Mouse (Mus musculus) E14TG2a.4 (cell line): ENCODE data around the gene Vasp.

Experiments used
- H3K27me3 ChIP-seq: 2 replicates; pipeline ENCODE4 v1.6.1; 2014; ENCODE audit warnings: low read length, control low read depth; ENCODE audit not compliant: insufficient read depth
- H3K36me3 ChIP-seq: 2 replicates; pipeline ENCODE4 v1.6.1; 2014; ENCODE audit warnings: low read length, control low read depth; ENCODE audit not compliant: insufficient read depth
- H3K4me1 ChIP-seq: replicated peaks from 2 replicates; pipeline ENCODE4 v1.6.1; 2014; ENCODE audit warnings: low read depth, low read length, control low read depth
- H3K4me3 ChIP-seq: replicated peaks from 2 replicates; pipeline ENCODE4 v1.5.1; 2014; ENCODE audit warnings: mild to moderate bottlenecking, low read length
- H3K9me3 ChIP-seq: 2 replicates; pipeline ENCODE4 v1.6.1; 2014; ENCODE audit warnings: low read length, control low read depth
- CTCF ChIP-seq: conservative IDR thresholded peaks from 2 replicates; pipeline ENCODE4 v1.5.1; 2014; ENCODE audit warnings: low read length
- NANOG ChIP-seq: IDR thresholded peaks from 2 replicates; pipeline ENCODE4 v1.6.1; 2014; ENCODE audit warnings: borderline replicate concordance, low read length, mixed read lengths
- POU5F1 ChIP-seq: IDR thresholded peaks from 2 replicates; pipeline ENCODE4 v1.6.1; 2014; ENCODE audit warnings: low read length, borderline replicate concordance

Vasp gene

DNA sequence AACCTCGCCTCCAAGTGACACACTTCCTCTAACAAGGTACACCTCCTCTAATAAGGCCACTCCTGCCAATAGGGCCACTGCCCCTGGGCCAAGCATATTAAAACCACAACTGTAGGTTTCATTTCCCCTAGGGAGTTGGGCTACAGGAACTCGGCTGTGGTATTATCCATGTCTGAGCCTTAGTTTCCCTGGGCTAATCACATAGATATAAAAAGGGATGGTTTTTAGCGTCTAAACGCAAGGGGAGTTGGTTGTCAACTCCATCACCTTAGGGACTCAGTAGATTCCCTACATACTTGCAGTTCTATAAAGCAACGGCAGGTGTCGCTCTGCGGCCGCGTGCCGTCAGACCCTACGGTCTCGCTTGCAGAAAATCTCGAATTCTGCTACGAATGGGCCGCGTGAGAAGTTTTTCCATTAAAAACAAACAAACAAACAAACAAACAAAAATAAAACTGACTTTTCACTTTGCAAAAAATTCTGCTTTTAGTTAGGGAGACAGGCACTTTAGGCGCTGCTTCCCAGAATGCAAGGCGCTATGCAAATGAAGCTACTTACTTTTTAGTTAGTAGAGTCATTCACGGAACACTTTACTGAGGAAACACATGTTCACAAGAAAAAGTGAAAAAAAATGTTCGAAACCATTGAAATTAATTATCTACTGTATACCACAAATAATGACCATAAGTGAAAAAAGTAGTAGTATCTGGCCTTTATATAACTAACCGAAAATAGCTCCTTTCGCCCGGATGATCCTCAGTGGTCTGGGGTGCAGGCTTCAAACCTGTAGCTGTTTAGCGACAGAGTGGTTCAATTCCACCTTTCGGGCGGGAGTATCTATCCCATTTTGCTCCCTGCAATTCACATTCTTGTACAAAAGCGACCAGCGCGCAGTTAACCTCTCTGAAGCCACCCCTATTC, 29.1 kb upstream of the Vasp start:
- TF ChIP-seq NANOG = no peak
- peak; percentile 78 for TF ChIP-seq CTCF
- no peak for TF ChIP-seq POU5F1
- H3K27me3 ChIP-seq = peaks cover 38% of the 10 kb centered on the region
- peak overlapping the region; percentile 79 for H3K4me3 ChIP-seq
- no peaks in the 10 kb centered on the region for H3K36me3 ChIP-seq
- peaks cover 42% of the 10 kb centered on the region for H3K4me1 ChIP-seq
- no peaks in the 10 kb centered on the region for H3K9me3 ChIP-seq

DNA sequence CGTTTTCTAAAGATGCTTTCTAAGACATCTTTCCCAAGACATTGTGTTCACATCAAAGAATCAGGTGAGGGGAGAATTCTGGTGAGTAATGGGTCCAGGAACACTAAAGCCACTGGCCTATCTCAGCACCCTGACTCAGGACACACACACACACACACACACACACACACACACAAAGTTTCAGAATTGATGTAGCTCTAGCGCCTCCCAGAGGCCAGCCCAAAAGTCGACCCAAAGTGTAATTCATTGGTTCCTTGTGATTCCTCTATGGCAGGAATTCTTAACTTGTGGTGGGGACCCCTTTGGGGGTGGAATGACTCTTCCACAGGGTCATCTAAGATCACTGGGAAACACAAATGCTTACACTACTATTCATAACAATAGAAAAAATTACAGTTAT, 27.6 kb upstream of the Vasp start:
- Histone ChIP-seq H3K4me3 (no peak overlapping the region), H3K27me3 (peaks cover 22% of the 10 kb centered on the region), H3K36me3 (no peaks in the 10 kb centered on the region), H3K4me1 (peaks cover 40% of the 10 kb centered on the region), H3K9me3 (no peaks in the 10 kb centered on the region)
- TF ChIP-seq CTCF = peak; percentile 36
- TF ChIP-seq POU5F1 = no peak

DNA sequence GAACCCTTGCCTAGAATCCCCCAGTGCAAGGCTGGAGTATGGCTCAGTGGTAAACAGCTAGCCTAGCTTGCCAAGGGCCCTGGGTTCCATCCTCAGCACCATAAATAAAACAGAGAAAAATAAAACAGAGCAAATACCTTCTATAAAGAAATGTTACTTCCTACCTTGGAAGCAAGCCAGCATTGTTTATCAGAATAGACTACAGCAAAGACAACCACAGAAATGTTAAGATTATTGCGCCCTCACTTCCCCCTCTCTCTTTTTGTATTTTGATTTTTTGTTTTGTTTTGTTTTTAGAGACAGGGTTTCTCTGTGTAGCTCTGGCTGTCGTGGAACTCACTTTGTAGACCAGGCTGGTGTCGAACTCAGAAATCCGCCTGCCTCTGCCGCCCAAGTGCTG, 26.2 kb upstream of the Vasp start:
- Histone ChIP-seq H3K27me3 (peaks cover 14% of the 10 kb centered on the region), H3K4me1 (peaks cover 41% of the 10 kb centered on the region), H3K36me3 (no peaks in the 10 kb centered on the region), H3K4me3 (no peak overlapping the region), H3K9me3 (no peaks in the 10 kb centered on the region)
- TF ChIP-seq CTCF (no peak), POU5F1 (no peak), NANOG (no peak)

DNA sequence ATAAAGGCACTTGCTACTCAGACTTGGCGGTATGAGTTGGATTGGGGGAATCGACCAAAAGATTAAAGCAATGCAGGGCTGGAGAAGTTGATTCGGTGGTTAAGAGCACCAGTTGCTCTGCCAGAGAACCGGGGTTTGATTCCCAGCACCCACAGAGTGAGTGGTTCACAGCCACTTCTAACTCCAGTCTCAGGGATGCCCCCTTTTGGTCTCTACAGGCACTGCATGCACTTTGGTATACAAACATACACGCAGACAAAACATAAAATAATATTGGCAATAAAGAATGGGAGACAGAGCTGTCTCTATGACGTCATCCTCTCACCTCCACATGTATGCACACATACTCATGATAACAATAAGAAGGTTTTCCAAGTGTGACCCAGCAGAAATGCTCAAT, 25.4 kb upstream of the Vasp start:
- TF ChIP-seq NANOG (no peak), POU5F1 (no peak), CTCF (peak; percentile 46)
- Histone ChIP-seq H3K9me3 (no peaks in the 10 kb centered on the region), H3K36me3 (no peaks in the 10 kb centered on the region), H3K27me3 (peaks cover 7% of the 10 kb centered on the region), H3K4me3 (no peak overlapping the region), H3K4me1 (peaks cover 38% of the 10 kb centered on the region)

DNA sequence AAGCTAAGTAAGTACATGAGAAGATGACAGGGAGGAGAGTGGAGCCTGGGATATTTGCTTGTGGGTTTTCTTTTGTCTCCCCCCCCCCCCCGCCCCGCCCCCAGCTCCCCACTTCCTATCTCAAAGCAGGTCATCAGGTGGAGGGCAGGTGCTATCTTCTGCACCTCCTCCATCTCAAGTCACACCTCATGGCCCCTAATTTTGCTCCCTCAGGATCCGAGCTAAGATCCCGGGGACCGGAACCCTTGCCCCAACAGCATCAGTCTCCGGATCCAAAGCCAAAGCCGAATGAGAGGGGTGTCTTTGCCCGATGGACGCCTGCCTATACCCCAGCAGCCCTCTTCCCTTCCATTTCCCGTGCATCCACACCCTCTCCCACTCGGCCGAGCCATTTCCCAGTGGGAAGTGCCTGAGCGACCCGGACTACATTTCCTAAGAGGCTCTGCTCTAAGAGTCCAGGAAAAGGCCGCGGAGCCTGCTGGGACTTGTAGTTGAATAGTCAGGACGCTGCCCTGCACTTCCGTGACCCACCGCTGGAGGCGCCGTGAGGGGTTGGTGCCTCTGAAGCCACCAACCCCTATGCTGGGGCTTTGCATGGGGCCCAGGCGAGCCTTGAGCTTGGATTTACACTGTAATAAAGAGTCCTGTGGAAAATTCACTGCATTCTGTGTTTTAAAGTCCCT, 24.0 kb upstream of the Vasp start:
- Histone ChIP-seq H3K4me1 (peaks cover 43% of the 10 kb centered on the region), H3K27me3 (no peaks in the 10 kb centered on the region), H3K9me3 (no peaks in the 10 kb centered on the region), H3K4me3 (peak overlapping the region; percentile 72), H3K36me3 (no peaks in the 10 kb centered on the region)
- TF ChIP-seq NANOG (no peak), CTCF (peak; percentile 94), POU5F1 (no peak)

DNA sequence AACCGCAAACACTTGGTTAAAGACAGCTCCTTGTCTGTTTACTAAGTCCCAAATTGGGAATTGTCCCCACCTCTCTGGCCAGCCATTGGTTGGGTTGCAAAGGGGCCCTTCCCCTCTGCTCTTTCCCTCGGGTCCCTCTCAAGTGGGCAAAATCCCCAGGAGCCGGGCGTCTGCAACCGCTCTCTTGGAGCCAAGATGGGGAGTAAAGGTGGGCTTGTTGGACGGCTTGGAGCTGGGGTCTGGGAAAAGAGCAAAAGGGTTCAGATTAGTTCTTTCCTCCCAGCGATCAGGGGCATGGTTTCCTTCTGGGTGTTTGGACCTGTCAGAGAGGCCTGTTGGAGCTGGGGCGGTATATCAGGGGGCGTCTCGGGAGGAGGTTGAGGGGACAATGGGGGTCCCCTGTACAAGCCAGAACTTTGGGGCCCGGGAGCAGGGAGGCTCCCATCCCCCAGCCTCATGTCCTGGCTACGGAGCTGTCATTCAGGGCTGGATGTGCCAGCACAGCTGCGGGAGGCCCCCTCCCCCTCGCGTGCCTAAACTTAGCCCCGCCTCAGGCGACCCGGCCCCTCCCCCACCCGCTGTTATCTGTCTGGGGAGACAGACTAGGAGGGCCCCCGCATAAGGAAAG, 19.5 kb upstream of the Vasp start:
- H3K27me3 ChIP-seq = peaks cover 6% of the 10 kb centered on the region; the same call in 1 of the 2 replicates
- no peaks in the 10 kb centered on the region; the same call in 1 of the 2 replicates for H3K36me3 ChIP-seq
- H3K9me3 ChIP-seq = no peaks in the 10 kb centered on the region
- no peak for TF ChIP-seq NANOG
- no peak for TF ChIP-seq POU5F1
- no peak for TF ChIP-seq CTCF
- peak overlapping the region; percentile 80 for H3K4me3 ChIP-seq
- H3K4me1 ChIP-seq = peaks cover 48% of the 10 kb centered on the region

DNA sequence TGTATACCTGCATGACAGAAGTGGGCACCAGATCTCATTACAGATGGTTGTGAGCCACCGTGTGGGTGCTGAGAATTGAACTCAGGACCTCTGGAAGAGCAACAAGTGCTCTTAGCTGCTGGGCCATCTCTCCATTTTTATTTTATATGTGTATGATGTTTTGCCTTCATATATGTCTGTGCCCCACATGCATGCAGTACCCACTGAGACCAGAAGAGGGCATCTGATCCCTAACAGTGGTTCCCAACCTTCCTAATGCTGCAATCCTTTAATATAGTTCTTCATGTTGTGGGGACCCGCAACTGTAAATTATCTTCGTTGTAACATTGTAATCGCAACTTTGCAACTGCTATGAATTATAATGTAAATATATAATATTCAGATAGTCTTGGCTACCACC, 13.1 kb upstream of the Vasp start:
- H3K4me3 ChIP-seq = no peak overlapping the region
- TF ChIP-seq CTCF (peak; percentile 95), NANOG (no peak), POU5F1 (no peak)
- peaks cover 33% of the 10 kb centered on the region for H3K4me1 ChIP-seq
- no peaks in the 10 kb centered on the region; the same call in 1 of the 2 replicates for H3K36me3 ChIP-seq
- no peaks in the 10 kb centered on the region for H3K9me3 ChIP-seq
- H3K27me3 ChIP-seq = peaks cover 18% of the 10 kb centered on the region

DNA sequence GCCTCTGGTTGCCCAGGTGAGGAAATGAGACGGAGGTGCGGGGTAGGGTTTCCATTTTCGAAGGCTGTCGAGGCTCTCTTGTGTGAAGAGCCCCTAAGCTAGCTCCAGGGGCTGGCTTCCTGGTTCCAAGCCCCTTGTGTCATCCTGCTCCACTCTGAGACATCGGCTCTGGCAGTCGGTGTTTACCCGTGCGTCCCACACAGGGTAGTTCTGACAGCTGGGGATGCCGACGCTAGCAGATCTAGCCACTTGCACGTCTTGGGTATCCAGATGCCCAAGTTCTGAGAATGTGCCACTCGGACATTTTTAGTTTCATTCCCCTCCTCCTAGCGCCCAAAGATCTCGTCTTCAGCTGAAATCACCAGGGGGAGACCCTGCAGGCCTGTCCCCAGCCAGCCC, 11.8 kb upstream of the Vasp start:
- H3K27me3 ChIP-seq = peaks cover 28% of the 10 kb centered on the region
- peaks cover 39% of the 10 kb centered on the region for H3K4me1 ChIP-seq
- TF ChIP-seq CTCF (no peak), NANOG (no peak), POU5F1 (no peak)
- H3K9me3 ChIP-seq = no peaks in the 10 kb centered on the region
- peak overlapping the region; percentile 94 for H3K4me3 ChIP-seq
- H3K36me3 ChIP-seq = no peaks in the 10 kb centered on the region; the same call in 1 of the 2 replicates
